Mouse (Mus musculus): ENCODE results near the gene Grn. TPM values are rescaled to one million over a fixed set of nuclear protein-coding genes. Genes with fewer than 3 reads are reported as not detected.
A peak's percentile ranks its signal among the peaks of the same experiment; 100 is the strongest.

Gene Grn
- total RNA-seq, 2 experiments from 2014 or later, result 82.0 to 98.0 TPM

DNA sequence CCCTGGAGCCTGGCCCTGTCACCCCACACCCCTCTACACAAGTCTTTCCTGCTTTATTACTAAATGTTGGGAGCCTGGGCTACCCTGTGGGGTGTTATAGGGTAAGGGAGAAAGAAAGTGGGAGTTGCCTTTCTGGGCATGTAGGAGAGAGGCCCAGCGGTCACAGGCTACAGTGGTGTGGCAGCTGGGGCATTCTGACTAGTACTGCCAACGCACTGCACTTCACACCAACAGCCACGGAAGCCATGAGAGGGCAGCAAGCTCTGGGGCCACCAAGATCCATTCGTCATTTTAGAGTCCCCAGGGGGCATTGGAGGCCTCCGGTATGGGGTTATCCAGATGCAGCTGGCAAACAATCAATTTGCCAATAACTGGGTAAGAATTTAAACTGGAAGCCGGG, 12.0 kb downstream of the Grn start:
- DNase-seq, result no peak

DNA sequence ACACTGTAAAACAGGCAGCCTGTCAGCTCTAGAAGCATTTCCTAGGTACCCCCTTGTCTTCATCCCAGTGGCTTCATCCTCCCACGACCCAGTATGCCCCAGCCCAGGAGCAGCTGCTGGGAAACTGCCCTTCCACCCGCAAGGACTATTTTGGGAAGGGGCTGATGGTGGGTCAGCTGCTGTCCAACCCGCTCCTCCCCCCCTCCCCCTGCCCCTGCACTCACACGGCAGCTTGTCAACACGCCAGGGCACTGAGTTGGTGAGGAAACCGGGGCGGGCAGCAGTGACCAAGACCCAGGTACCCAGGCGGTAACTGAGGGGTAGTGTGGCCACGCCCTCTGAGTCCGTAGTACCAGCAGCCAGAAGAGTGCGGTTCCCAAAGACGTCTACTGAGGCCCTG, 13.6 kb downstream of the Grn start:
- DNase-seq, result no peak

DNA sequence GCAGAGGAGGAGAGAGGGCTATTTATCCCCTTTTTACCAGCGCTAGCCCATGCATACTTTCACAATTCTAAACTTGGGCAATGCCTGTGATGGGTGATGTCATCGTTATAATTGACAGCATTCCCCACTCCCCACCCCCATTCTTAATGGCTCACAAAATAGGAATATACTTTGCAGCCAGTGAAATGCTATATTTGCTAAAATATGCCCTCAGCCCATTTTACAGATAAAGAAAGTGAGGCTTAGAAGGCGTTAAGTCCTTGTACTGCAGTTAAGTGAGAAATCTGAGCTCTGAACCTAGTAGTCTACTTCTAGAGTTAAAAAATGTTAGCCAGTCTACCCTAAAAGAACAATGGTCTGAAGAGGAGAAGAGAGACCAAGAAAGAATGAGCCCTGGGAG, 14.2 kb downstream of the Grn start:
- no peak for DNase-seq

DNA sequence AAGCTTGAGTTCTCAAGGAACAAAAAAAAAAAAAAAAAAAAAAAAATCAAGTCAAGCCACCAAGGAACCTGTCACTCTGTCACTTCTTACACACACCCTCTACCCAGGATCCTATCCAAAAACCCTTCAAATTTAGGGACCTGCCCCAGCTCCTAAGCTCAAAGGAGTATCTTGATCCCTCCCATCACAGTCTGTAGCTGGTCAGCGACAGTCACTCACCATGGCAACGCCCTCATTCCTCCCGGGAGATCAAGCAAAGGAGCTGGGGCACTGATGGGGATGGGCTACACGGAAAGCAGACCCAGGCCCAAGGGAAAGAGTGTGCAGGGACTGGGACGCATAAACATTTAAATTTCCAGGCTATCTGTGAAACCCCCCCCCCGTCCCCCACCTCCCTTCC, 14.7 kb downstream of the Grn start:
- no peak for DNase-seq

DNA sequence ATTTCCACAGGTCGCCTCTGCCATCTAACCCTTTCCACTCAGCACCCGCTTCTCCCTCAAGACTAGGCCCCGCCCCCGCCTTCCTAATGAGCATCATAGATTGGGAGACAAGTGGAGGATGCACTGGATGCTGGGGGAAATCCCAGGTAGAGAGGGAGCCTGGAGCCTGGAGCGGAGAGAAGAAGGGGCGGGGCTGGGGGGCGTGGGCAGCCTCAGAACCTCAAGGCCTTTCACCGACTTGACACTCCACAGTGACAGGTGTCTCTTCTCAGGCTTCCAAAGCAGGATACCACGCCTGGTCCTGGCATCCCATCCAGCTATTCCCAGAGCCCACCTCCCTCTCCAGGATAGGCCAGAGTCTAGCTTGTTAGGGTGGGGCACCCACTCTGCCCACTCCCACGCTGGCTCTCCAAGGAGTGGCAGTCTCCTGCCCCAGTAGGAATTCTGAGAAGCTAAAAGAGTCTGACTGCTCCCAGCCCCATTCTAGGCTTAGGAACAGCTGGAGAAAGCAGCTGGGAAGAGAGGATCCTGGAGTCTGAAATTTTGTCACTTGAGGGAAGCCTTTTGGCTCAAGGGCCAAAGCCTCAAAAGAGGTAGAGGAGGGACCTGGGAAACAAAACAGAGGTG, 15.3 kb downstream of the Grn start:
- peak; percentile 57 to 70 for DNase-seq

DNA sequence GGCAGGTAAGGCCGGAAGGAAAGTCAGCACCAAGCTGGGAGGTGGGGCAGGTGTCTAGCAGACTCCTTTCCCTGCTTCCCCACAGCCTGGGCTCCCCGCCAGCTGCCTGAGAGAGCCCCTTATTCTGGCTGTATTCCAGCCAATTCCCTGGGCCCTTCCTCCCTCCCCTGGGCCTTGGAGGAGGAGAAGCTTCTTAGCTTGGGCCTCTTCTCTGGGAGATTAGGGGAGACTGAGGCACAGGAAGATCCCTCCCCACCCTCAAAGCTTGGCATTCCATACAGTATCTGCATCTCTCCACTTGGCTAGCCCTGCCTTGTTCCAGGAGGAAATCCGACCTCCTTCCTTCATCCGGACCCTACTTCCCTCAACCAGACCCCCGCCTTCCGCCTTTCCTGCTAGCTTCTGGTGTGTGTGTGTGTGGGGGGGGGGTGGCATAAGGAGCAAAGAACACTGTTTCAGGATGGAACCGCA, 15.8 kb downstream of the Grn start:
- peak; percentile 49 to 58 for DNase-seq

DNA sequence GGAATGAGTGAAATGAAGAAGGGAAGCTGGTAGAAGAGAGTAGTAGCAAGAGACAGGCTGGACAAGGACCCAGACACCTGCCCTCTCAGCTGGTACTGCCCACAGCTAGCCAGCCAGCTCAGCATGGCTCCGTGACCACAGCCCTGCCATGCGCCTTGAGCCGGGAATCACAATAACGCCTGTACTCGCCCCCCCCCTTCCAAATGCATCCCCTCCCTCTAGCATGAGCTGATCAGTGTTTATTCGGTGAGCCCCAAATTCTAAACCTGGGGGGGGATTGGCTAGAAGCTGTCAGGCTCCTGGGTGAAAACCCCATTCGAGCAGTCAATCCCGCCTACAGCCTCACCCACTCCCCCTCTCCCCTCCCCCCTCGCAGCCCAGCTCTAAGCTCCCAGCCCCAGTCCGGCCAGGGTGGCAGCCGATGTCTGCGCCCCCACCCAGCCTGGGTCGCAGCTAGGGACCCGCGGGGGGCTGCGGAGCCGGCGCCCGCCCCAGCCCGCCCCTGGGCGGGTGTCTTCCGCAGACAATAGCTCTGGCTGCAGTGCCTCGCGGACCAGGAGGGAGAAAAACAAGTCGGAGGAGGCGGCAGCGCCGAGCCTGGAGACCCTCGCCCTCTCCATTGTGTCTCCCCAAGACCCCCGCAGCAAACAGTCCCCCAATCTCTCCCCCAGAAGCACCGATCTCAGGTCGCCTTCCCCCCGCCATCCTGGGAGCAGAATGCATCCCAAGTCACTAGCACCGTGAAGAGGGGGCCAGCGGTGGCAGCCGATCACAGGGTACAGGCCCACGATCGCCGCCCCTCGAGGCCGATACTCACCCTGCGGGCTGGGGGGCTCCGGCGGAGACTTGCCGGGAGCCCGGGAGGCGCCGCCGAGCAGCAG, 16.7 kb downstream of the Grn start:
- peak in 1 of 2 experiments; percentile 39 for DNase-seq

DNA sequence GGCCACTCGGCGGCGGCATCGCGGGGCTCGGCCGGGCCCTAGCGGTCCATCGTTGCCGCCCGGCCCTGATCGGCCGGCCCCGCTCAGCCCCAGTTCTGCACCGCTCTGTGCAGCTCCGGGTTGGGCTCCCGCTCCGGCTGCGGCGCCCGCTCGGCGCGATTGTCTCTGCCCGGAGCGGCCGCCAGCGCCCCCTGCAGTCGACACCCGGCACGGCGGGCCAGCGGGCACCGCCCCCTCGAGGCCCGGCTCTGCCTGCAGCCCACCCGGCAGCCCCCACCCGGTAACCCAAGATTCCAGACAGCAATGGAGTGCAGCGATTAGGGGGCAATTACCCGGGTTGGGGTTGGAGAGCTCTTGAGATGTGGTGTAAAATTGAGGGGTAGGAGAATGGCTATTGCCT, 17.4 kb downstream of the Grn start, which contains the start of gene Fam171a2:
Gene Fam171a2 (minus strand): TSS at position 186 of the 400 bp plus-strand sequence.
- peak; percentile 69 to 81 for DNase-seq

DNA sequence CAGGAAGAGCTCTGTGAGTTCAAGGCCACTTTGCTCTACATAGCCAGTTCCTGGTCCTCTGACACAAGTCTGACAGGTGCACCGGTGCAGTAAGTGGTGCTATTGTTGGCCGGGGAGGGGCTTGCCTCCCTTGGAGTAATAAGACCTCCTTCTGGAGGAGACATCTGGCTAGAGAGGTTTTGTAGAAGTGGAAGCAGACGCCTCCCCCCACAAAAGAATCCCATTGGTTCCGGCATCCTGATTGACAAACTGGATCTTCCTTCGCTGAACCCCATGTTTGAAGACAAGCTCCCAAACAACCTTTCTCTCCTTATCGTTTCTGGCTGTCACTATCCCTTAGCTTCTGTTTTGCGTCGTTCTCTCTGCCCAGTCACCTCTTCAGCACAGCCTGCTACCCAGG, 18.2 kb downstream of the Grn start:
- DNase-seq, result no peak

DNA sequence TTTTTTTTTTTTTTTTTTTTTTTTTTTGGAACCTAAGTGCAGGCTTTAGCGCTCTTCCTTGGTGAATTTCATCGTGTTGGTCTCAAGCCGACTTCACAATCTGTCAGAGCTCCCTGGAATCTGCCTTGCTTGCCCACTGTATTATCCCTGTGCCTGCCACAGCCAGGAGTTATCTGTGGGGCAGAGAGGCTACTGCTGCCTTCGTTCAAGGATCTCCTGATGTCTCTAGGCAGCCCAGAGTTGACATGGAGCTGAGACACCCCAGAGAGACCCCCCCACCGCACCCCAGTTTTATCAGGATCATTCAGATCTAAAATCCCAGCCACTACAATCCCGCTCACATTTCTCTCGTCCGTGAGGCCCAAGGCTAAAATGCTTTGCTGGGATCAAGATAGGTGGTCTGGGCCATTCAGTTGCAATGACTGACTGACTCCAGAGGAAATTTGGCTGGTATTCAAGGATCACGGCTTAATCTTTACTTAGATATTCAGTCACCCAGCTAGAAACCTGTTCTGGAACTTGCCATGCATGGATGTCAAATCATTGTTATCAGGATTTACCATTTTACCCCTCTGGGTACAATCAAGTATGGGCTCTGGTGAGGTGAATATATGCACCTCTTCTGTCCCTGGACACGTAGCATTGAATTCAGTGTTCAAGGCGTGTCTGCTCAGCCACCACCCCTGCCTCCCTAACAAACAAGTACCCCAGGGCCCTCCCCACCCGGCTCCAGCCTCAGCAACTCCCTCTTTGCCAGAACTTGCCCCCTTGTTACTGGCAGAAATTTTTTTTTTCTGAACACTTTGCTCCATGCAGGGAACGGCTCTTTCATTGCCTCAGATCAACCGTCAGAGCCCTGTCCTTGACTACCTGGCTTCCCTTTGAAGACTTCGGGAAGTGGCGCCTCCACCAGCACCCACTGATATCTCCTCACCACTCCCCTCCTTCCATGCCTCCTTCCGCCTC, 19.2 kb downstream of the Grn start:
- DNase-seq, result no peak

DNA sequence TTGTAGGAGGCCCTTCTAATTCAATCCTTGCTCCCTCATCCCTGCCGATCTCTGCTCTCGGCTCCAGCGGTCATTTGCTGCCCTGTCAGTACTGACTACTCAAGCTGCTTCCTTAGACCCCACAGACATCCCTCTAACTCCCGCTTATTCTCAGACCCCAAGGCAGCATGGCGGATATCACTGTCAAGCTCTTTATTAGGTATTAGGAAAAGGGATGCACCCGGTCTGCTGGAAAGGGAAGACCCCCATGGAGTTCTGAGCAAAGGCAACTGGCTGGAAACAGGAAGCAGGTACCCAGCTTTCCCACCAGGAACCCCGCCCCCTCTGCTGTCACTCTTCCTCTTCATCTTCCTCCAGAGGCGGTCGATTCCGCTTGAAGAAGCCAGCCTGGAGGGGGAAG, 23.0 kb downstream of the Grn start:
- DNase-seq, result no peak

DNA sequence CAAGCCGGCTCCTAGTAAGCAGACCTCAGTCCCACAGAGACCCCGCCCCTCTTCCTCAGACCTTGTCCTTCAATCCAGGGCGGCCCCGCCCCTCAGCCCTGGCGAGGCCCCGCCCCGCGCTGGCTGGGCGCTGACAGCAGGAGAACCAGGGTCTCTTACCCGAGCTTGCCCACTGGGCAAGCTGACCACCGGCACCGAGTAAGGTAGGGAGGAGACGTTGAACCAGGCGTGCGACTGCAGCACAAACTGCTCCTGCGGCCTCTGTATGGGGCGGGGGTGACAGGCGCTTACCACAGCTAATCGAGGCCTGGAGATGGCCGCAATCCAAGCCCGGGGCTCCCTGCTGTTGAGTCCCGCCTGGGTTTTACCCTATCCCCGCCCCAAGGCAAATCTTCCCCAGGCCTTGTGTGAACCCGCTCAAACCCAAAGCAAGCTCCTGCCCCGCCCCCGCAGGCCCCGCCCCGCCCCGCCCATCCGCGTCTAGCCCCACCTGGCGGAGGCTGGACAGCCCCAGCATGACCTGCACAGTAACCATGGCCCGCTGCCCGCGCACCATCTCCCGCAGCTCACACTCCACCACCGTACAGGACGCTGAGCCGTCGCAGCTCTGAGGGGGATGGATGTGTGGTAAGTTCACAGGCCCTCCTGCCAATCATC, 25.8 kb downstream of the Grn start:
- peak; percentile 65 for DNase-seq

DNA sequence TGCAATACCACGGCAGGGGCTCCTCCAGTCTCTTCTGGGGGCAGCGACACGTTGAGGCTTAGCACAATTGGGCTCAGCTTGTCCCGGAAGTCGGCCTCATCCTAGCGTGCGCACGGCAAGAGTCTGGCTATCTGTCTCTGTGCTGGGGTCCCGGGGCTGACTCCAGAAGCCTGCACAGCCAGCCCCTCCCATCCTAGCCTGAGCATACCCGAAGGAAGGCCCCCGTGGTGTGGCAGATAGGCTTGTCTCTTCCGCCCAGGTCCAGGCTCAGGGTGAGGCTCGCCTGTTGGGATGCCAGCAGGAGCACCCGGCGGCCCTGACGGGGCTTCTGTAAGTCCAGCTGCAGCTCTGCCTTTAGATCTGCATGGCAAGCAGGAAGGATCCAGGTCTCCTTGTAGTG, 30.4 kb downstream of the Grn start:
- DNase-seq, result no peak

DNA sequence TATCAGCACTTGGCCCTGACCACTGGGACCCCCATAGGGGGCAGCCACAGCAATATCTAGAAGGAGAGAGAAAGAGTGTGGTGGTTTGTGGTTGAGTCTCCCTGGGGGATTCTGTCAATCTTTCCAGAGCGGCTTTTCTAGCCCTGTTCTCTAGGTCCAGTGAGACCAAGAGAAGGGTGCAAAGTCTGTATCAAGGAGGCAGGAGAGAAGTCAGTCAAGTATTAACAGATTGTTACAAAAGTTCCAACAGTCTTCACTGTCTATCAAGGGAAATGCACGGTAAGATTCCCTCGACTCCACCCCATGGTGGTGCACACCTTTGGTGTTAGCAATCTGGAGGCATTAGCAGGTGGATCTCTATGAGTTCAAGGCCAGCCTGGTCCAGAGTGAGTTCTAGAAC, 31.6 kb downstream of the Grn start:
- no peak for DNase-seq

DNA sequence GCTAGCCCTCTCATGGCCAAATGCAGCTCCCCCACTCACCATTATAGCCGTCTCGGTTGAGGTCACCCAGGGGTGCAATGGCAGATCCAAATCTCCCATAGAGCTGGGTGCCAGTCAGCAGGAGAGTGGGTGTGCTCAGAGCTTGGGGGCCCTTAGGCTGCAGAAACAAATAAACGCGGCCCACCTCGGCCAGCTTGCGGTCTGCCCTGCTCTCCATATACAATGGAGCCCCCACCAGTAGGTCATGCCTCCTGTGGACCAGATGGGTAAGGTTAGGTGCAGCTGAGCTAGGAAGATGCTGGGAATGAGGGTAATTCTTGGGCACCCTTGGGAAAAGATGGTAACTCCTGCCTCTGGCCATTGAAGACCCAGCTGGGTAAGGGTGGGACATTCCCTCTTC, 34.8 kb downstream of the Grn start:
- DNase-seq, result no peak

DNA sequence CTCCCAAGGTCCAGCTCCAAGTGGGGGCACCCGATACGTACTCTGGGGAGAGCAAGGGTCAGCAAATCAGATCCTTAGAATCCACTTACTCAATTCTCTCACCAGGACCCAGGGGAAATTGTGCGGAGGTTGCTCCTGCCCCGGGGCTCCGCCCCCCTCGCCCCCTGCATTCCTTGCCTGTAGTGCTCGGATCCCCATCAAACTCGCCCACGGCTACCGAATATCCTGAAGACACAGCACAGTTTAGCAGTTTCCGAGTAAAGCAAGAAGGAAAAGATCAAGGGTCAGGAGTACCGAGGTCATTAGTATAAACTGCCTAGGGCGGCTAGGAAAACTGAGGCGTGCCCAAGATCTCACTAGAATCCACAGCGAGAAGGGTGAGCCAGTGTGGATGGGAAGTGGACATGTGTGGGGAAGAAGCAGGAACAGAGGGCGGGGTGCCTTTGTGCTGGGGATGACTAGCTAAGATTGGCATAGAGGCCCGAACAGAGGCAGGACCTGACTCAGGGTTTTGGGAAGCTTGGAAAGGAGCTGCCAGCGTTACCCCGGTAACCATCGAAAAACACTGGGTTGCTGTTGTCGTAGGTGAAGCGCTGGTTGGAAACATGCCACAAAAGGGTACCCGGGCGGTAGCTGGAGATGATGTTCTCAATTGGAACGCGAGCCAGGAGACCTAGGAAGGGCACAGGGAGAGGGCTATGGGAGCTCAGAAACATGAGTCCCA, 35.8 kb downstream of the Grn start:
- DNase-seq, result peak; percentile 77 to 82

DNA sequence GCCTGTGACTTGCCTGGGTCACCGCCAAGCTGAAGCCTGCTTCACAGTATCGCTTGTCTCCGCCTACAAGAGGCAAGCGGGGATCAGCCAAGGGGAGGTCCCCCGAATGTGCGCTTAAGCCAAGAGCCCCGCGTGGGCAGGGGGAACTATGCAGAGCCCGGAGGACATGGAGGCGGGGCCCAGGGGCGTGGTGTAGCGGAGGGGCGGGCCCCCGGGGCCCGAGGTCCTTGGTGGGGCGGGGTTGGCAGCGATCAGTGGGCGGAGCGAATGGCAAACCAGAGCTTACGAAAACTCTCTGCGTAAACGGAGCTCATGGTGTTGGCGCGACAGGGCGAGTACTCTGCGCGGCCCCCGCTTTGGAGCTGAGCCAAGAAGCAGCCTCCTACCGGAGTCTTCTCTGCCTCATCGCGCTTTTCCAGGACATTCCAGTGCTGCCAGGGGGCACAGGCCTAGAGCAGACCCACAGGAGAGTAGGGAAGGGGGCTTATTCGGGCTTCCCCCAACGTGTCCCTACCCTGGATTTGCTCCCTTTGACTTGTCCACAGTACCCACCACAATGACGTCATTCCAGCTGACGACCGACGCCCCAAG, 37.0 kb downstream of the Grn start:
- peak; percentile 98 to 99 for DNase-seq

DNA sequence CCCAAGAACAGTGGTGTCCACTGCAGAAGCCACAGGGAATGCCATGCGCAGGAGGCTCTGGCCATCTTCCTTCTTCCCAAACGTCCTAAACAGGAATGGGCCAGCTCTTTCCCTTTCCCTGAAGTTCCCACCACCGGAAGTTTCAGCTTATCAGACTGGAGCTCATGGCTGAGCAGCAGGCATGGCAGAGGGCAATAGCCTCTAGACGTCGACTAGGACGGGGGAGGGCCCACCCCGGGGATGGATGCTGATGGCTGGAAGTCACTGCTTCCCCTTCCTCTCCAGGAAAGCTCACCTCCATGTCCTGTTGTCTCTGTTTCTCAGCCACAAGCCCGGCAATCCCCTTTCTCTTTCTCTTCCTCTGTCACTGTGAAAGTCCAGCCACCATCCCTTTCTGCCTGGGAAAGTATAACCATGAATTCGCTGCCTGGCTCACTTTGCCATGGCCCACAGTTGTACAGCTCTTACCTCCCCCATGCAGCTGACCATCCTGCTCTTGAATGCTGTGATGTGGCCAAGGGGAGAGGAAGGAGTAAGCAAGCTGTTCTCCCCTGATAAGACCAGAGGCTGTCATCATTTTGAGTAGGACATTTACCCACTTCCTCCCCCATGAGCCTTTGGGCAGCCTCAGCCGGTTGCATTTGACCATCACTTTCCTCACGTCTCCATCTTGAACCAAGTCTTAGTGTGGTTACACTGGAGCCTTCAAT, 39.7 kb downstream of the Grn start, which contains the start of gene Itga2b:
Gene Itga2b (minus strand): TSS at position 475 of the 710 bp plus-strand sequence.
- no peak for DNase-seq

DNA sequence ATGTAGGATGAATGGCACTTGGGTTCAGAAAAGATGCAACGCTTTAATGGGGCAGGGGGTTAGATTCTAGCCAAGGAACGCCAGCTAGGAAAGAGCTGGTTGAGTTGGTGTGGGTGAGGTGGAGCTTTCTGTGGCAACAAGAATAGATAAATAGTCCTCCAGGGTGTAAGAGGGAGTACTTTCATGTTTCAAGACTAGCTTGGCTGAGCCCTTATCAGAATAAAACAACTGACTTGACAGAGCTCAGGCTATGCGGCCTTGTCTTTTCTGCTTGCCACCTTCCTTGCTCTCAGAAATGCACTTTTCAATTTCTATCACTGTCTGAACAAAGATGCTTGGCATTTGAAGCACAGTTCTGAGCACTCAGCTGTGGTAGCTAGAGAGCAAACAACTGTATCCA, 44.9 kb downstream of the Grn start:
- no peak for DNase-seq

DNA sequence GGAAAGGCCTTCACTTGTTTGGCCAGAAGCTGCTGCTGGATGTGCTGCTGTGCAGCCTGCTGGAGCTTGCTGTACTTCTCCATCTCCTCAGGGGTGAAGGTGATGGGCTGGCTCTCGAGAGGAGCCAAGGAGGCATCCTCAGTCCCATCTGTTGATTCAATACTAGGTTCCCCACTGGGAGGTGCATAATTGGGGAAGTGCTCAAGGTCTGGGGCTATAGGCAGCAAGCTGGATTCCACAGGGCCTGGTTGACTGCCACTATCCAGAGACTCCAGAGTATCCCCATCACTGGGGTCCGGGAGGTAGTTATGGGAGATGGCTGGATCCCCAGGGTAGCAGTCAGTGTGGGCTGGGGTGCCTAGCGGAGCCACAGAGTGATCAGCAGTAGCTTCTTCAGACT, 48.6 kb downstream of the Grn start:
- no peak for DNase-seq
